Mouse (Mus musculus) spleen, embryonic (tissue): ENCODE measurements around the gene Scamp2.

Source experiments
- CTCF ChIA-PET: fragments of 350-600 bp; sonication (Branson Sonifier 250); formaldehyde crosslinking; loops from one replicate; lab custom pipeline; 2022; lab: Charles Lee

Gene Scamp2

GRCm38 (mm10) chr9:57549186-57549585 lies 11.6 kb upstream of the Scamp2 start:
- CTCF ChIA-PET: interaction anchor here (0.6 kb wide), 2 partner anchors 11 to 16 kb away, joined by 3 read pairs; no protein-coding TSS in a partner anchor

DNA sequence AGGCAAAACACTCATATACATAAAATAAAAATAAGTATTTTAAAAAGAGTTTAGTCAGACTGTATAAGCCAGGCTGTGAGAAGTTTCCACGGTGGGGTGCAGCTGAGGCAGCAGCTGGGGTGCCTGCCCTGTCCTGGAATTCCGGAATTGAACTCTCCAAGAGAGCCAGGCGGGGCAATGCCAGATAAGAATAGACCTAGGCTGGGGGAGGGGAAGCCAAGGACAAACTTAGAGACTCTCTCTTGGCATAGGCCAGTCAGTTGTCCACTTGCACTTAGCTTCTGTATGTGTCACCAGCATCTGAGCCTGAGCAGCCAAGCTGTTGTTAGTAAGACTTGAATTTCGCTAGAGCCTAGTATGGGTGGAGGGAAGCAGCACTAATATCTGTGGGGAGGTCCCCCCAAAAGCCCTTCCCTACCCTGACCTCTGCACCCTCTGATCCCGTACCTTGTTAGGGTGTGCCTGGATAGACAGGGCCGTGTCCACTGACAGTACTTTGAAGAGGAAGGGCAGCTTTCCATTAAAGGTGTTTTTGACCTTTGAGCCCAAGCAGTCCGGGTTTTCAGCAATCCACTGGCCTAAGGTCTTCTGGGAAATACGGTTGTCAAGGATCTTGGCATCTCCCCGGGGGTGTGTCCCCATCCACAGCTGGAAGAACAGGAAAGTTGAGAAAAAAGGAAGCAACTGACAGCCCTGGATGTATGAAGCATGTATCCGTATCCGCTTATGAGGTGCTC lies 10.4 kb upstream of the Scamp2 start:
- CTCF ChIA-PET: no interaction called here

- CTCF ChIA-PET: interaction anchor here (0.6 kb wide), 1 partner anchor 33 kb away, joined by 3 read pairs; no protein-coding TSS in a partner anchor
These were observed 8.4 kb upstream of the Scamp2 start, which contains the start of gene Mpi for GRCm38 (mm10) chr9:57552139-57552887. Gene Mpi, minus strand, starts transcription at chr9:57552763.

DNA sequence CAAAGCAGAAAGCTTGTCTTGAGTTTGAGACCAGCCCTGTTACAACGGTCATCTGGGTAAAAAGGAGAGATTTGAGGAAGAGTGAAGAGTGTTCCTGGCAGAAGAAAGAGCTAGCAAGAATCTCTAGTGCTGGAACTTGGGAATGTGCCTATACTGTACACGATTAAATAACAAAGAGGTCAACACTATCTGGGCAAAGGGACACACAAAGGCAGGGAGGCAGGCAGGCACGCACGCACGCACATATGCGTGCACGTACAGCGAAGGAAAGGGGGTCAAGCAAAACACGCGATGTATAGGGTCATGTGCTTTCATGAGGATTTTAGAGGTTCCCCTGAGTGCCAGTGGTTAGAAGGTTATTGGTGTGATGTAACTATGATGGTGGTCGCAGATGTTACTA lies 7.6 kb upstream of the Scamp2 start:
- CTCF ChIA-PET: no interaction called here

DNA sequence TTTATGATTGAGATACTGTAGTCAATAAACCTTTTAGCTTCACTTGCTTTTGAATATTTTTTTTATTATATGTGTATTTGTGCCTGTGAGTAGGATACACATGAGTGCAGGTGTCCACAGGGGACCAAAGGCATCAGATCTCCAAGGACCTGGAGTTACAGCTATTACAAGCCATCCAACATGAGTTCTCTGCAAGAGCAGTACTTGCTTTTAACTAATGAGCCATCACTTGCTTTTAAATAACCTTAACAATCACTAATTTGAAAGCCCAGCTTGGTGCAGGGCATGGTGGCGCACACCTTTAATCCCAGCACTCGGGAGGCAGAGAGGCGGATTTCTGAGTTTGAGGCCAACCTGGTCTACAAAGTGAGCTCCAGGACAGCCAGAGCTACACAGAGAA lies 6.0 kb upstream of the Scamp2 start:
- CTCF ChIA-PET: interaction anchor here (0.9 to 1.1 kb wide), 3 partner anchors 9 to 50 kb away, joined by 3 to 15 read pairs (median 8); no protein-coding TSS in a partner anchor

GRCm38 (mm10) chr9:57557215-57557614 lies 3.5 kb upstream of the Scamp2 start:
- CTCF ChIA-PET: interaction anchor here (0.6 to 0.7 kb wide), 2 partner anchors 51 to 94 kb away, joined by 4 read pairs; no protein-coding TSS in a partner anchor

- CTCF ChIA-PET: interaction anchor here (0.6 kb wide), 1 partner anchor 262 kb away, joined by 3 read pairs; no protein-coding TSS in a partner anchor
These were observed 2.1 kb upstream of the Scamp2 start for GRCm38 (mm10) chr9:57558625-57559024.

- CTCF ChIA-PET: interaction anchor here (0.5 to 0.7 kb wide), 4 partner anchors 10 to 216 kb away, joined by 3 to 13 read pairs (median 3); no protein-coding TSS in a partner anchor
These were observed 1.2 kb upstream of the Scamp2 start for GRCm38 (mm10) chr9:57559568-57559967.

GRCm38 (mm10) chr9:57560263-57560662 lies 480 bp upstream of the Scamp2 start:
- CTCF ChIA-PET: interaction anchor here (0.5 to 0.7 kb wide), 4 partner anchors 11 to 215 kb away, joined by 3 to 13 read pairs (median 3); no protein-coding TSS in a partner anchor

DNA sequence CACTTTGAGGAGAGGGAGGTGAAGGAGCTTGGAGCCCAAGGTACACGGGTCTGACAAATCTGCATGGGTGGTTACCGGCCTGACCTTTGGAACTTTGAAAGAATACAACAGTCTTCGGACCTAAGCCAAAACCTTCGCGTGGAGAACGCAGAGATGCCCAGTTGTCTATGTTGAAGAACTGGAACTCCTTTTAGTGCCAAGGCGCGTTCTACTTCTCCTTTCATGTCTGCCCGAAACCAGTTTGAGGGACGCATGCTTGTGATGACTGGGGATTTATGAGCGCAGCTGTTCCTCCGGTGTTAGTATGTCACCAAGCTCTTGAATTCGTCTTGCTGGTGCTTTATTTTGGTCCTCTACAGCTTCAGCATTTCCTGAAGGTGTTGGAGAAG lies 962 bp downstream of the Scamp2 start:
- CTCF ChIA-PET: interaction anchor here (0.9 kb wide), 1 partner anchor 84 kb away, joined by 3 read pairs; no protein-coding TSS in a partner anchor

DNA sequence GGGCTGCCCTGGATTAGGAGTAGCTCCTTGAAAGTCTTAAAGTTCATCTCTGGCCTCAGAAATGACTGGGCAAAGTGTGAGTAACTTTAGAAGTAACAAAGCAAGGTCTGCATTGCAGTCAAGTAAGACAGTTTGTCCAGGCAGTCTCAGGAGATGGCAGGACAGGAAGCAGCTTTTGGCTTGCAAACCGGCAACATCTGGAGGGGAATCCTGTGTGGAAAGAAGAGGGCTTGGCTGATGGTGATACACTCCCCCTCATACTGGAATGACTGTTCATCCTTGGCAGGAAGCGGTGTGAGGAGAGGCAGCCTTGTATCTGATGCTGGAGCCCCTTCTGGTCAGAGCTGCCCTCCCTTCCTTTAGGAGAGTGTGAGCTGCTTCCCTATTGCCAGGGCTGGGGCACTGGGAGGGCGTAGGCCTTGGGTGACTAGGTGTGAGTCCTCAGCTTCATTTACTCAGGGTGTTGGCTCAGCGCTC lies 2.2 kb downstream of the Scamp2 start:
- CTCF ChIA-PET: interaction anchor here (0.6 kb wide), 1 partner anchor 21 kb away, joined by 5 read pairs; no protein-coding TSS in a partner anchor

- CTCF ChIA-PET: interaction anchor here (0.7 kb wide), 1 partner anchor 16 kb away, joined by 3 read pairs; no protein-coding TSS in a partner anchor
These were observed 3.9 kb downstream of the Scamp2 start for GRCm38 (mm10) chr9:57564609-57565008.

GRCm38 (mm10) chr9:57565741-57566221 lies 5.0 kb downstream of the Scamp2 start:
- CTCF ChIA-PET: no interaction called here

GRCm38 (mm10) chr9:57566846-57567245 lies 6.1 kb downstream of the Scamp2 start:
- CTCF ChIA-PET: interaction anchor here (1.4 kb wide), 1 partner anchor 13 kb away, joined by 15 read pairs; no protein-coding TSS in a partner anchor

GRCm38 (mm10) chr9:57568500-57568899 lies 7.8 kb downstream of the Scamp2 start:
- CTCF ChIA-PET: interaction anchor here (0.5 kb wide), 1 partner anchor 70 kb away, joined by 4 read pairs; no protein-coding TSS in a partner anchor

DNA sequence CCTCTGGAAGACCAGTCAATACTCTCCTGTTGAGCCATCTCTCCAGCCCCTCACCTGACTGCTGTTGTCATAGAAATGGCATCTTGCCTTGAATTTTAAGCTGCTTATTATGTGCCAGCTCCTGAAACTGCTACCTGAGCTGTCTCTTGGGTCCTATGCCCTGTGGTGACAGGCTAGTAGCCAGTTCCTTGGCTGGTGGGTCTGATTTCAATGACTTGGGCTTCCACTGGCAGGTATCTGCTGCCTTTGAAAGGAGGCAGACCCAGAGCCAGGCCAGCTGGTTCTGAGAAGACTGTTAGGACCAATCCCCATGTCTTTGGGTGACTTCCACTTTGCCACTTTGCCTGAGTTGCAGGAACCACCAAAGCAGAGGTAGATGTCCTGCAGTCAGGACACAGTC lies 13.7 kb downstream of the Scamp2 start:
- CTCF ChIA-PET: no interaction called here

DNA sequence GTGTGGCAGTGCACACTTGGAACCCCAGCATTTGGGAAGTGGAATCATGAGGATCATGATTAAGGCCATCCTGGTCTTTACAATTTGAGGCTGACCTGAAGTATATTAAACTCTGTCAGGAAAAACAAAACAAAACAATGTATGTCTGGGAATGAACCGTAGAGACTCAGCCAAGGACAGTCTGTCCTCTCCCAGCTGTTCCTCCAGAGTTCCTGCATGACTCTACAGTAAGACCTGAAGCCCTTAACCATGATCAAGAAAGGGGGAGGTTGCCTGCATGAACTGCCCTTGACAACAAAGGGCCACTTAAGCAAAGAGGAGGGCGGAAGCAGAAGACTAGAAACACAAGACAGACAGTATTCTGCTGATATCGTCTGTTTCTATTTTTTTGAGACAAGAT lies 14.8 kb downstream of the Scamp2 start:
- CTCF ChIA-PET: no interaction called here

GRCm38 (mm10) chr9:57577144-57577849 lies 16.6 kb downstream of the Scamp2 start:
- CTCF ChIA-PET: interaction anchor here (0.5 kb wide), 1 partner anchor 34 kb away, joined by 8 read pairs; no protein-coding TSS in a partner anchor

DNA sequence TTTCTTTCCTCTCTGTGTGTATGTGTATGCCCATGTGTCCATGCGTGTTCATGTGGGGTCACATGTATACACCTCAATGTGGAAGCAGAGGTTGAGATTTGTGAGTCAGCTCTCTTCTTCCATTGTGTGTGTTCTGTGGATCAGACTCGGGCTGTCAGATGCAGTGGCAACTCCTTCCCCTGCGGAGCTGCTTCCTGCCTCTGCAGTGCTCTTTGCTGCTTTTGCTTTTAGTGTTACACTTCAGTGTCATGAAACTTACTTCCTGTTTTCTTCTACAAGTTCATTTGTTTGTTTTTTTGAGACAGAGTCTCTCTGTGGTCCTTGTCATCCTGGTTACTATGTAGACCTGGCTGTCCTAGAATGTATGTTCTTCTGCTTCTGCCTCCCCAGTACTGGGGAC lies 24.2 kb downstream of the Scamp2 start:
- CTCF ChIA-PET: no interaction called here
